In genomic region chr2:93619208-93619849, GRCm38 (mm10) we compare ENCODE assay signal across 11 mouse cellular contexts. TPM values are rescaled to one million over a fixed set of nuclear protein-coding genes. Genes with fewer than 3 reads are reported as not detected.
DNase-seq lines count a peak whose midpoint lies in the region; ATAC-seq and TF ChIP-seq lines count a peak whose summit lies in the region.
"Had no signal": no experiment of that assay in that cellular context is flagged by ENCODE, and none has a peak within 500 bp of the region (broad histone marks: within the 10 kb centered on the region; RNA-seq: fewer than 3 reads in every experiment).

No protein-coding gene starts in this region.

- 0 out of 2 replicates have a peak, but pooled peaks have one; percentile 33 for ATAC-seq in forebrain, embryonic 11.5 days (replicated peaks; ENCODE audit: low FRiP score)
- ATAC-seq in forebrain, embryonic 14.5 days: no peak
- peak; percentile 49; the same call in 1 of the 2 replicates for ATAC-seq in hindbrain, postnatal 0 days
- no peak; the same call in 1 of the 2 replicates for ATAC-seq in liver, embryonic 12.5 days
- ATAC-seq in frontal cortex, adult (ENCODE audit: low TSS enrichment): no peak

- no peak for DNase-seq in forebrain, embryonic 11.5 days (ENCODE audit: low spot score)
- DNase-seq in forebrain, embryonic 14.5 days (ENCODE audit: low spot score): no peak
- peak; percentile 57 for DNase-seq in cerebellum, postnatal 14 days
- DNase-seq in gastrocnemius, postnatal 36 days: peak; percentile 38 to 51
- DNase-seq in hindbrain, postnatal 0 days (ENCODE audit: low spot score): peak; percentile 31
- DNase-seq in thymus, postnatal 0 days (ENCODE audit: low spot score): no peak
- DNase-seq: kidney, postnatal 10 days; thymus, postnatal 25 days had no signal

- no peaks in the 10 kb centered on the region for H3K36me3 ChIP-seq in forebrain, embryonic 11.5 days (ENCODE audit: control insufficient read depth, insufficient read depth, low read length)
- no peaks in the 10 kb centered on the region for H3K36me3 ChIP-seq in forebrain, embryonic 14.5 days (ENCODE audit: control insufficient read depth, insufficient read depth, low read length)
- no peaks in the 10 kb centered on the region for H3K36me3 ChIP-seq in hindbrain, postnatal 0 days (ENCODE audit: insufficient read depth, low read length)
- H3K36me3 ChIP-seq in liver, embryonic 12.5 days: no peaks in the 10 kb centered on the region

- no peaks in the 10 kb centered on the region for H3K9me3 ChIP-seq in forebrain, embryonic 11.5 days (ENCODE audit: control insufficient read depth, low read length)
- no peaks in the 10 kb centered on the region for H3K9me3 ChIP-seq in forebrain, embryonic 14.5 days (replicated peaks; ENCODE audit: control insufficient read depth, low read length)
- H3K9me3 ChIP-seq in hindbrain, postnatal 0 days (ENCODE audit: low read length): no peaks in the 10 kb centered on the region
- no peaks in the 10 kb centered on the region for H3K9me3 ChIP-seq in liver, embryonic 12.5 days (replicated peaks)

- no peak overlapping the region for H3K4me2 ChIP-seq in forebrain, embryonic 11.5 days (ENCODE audit: low read depth, low read length, severe bottlenecking)
- no peak overlapping the region for H3K4me2 ChIP-seq in forebrain, embryonic 14.5 days (ENCODE audit: low read length)
- H3K4me2 ChIP-seq in hindbrain, postnatal 0 days (ENCODE audit: low read depth, low read length): no peak overlapping the region
- H3K4me2 ChIP-seq in liver, embryonic 12.5 days: no peak overlapping the region

- TF ChIP-seq CTCF in hindbrain, postnatal 0 days (IDR thresholded peaks at IDR 0.05; ENCODE audit: low read depth): peak; percentile 25; the same call in 1 of the 2 replicates

- intact Hi-C loops in gastrocnemius, postnatal 36 days (cut with DNase I): no loop called here

- no peaks in the 10 kb centered on the region for H3K27me3 ChIP-seq in forebrain, embryonic 11.5 days (ENCODE audit: control insufficient read depth, insufficient read depth, low read length)
- no peaks in the 10 kb centered on the region for H3K27me3 ChIP-seq in forebrain, embryonic 14.5 days (replicated peaks; ENCODE audit: control insufficient read depth, insufficient read depth, low read length)
- no peaks in the 10 kb centered on the region for H3K27me3 ChIP-seq in hindbrain, postnatal 0 days (ENCODE audit: insufficient read depth, low read length)
- H3K27me3 ChIP-seq in liver, embryonic 12.5 days (replicated peaks): peaks cover 7% of the 10 kb centered on the region

- H3K4me3 ChIP-seq in forebrain, embryonic 11.5 days (ENCODE audit: low read depth, low read length): no peak overlapping the region
- no peak overlapping the region for H3K4me3 ChIP-seq in forebrain, embryonic 14.5 days (ENCODE audit: low read depth, low read length)
- no peak overlapping the region for H3K4me3 ChIP-seq in hindbrain, postnatal 0 days (ENCODE audit: low read length)
- no peak overlapping the region for H3K4me3 ChIP-seq in liver, embryonic 12.5 days

- H3K4me1 ChIP-seq in forebrain, embryonic 11.5 days (replicated peaks; ENCODE audit: control insufficient read depth, insufficient read depth, low read length): peaks cover 14% of the 10 kb centered on the region; the same call in 1 of the 2 replicates
- no peaks in the 10 kb centered on the region; the same call in 1 of the 2 replicates for H3K4me1 ChIP-seq in forebrain, embryonic 14.5 days (ENCODE audit: control insufficient read depth, insufficient read depth, low read length)
- H3K4me1 ChIP-seq in hindbrain, postnatal 0 days (ENCODE audit: insufficient read depth, low read length): no peaks in the 10 kb centered on the region
- no peaks in the 10 kb centered on the region for H3K4me1 ChIP-seq in liver, embryonic 12.5 days

- WGBS in forebrain, embryonic 11.5 days: 56% methylated on average over 5 of the region's 5 CpGs
- WGBS in forebrain, embryonic 14.5 days: 50% methylated on average over 5 of the region's 5 CpGs
- WGBS in hindbrain, postnatal 0 days: 27% methylated on average over 5 of the region's 5 CpGs
- WGBS in liver, embryonic 12.5 days (ENCODE audit: insufficient replicate concordance): 51% methylated on average over 5 of the region's 5 CpGs

- no peak overlapping the region for H3K27ac ChIP-seq in forebrain, embryonic 11.5 days (ENCODE audit: low read depth, low read length)
- H3K27ac ChIP-seq in forebrain, embryonic 14.5 days (ENCODE audit: low read depth, low read length): no peak overlapping the region
- H3K27ac ChIP-seq in hindbrain, postnatal 0 days: no peak overlapping the region
- H3K27ac ChIP-seq in liver, embryonic 12.5 days: no peak overlapping the region

- no peak overlapping the region; the same call in 1 of the 2 replicates for H3K9ac ChIP-seq in forebrain, embryonic 11.5 days (ENCODE audit: low read length)
- no peak overlapping the region for H3K9ac ChIP-seq in forebrain, embryonic 14.5 days (ENCODE audit: low read length)
- H3K9ac ChIP-seq in hindbrain, postnatal 0 days (replicated peaks; ENCODE audit: low read length): no peak overlapping the region
- H3K9ac ChIP-seq in liver, embryonic 12.5 days: no peak overlapping the region

RNA-seq across cellular contexts. Expression of gene Alx4, which starts 22.9 kb away (rescaled TPM):
- 10.0 and 11.2 TPM in 2 replicates for polyA plus RNA-seq in forebrain, embryonic 11.5 days (2014; fragmentation: Nextera tagmentation; extraction: Ambion mirVana)
- 0.50 and 0.78 TPM in 2 replicates for polyA plus RNA-seq in forebrain, embryonic 14.5 days (2014; fragmentation: Nextera tagmentation; extraction: Ambion mirVana)
- total RNA-seq in gastrocnemius, postnatal 36 days (2021): under 1 TPM; 0.15 to 0.23 TPM
- total RNA-seq in hindbrain, postnatal 0 days (2014; rRNA removed): 3.1 and 3.3 TPM in 2 replicates
- polyA plus RNA-seq in hindbrain, postnatal 0 days (2015; fragmentation: Nextera tagmentation; extraction: Ambion mirVana): 0.54 and 0.61 TPM in 2 replicates
- 0.06 and 0.07 TPM in 2 replicates for polyA plus RNA-seq in thymus, postnatal 0 days (2015; fragmentation: Nextera tagmentation; extraction: Ambion mirVana)
- polyA plus RNA-seq in liver, embryonic 12.5 days (2016; fragmentation: Nextera tagmentation; extraction: Ambion mirVana): 0.08 TPM in 2 replicates
- total RNA-seq: CH12.LX had no signal

RNA-seq across cellular contexts. Expression of gene Gm10803, which starts 59.0 kb away (rescaled TPM):
- polyA plus RNA-seq in forebrain, embryonic 11.5 days (2014; fragmentation: Nextera tagmentation; extraction: Ambion mirVana): not detected in 2 replicates
- not detected in 2 replicates for polyA plus RNA-seq in forebrain, embryonic 14.5 days (2014; fragmentation: Nextera tagmentation; extraction: Ambion mirVana)
- total RNA-seq in gastrocnemius, postnatal 36 days (2021): not detected
- total RNA-seq in hindbrain, postnatal 0 days (2014; rRNA removed): not detected in 2 replicates
- not detected in 2 replicates for polyA plus RNA-seq in hindbrain, postnatal 0 days (2015; fragmentation: Nextera tagmentation; extraction: Ambion mirVana)
- polyA plus RNA-seq in thymus, postnatal 0 days (2015; fragmentation: Nextera tagmentation; extraction: Ambion mirVana): not detected in 2 replicates
- not detected in 2 replicates for polyA plus RNA-seq in liver, embryonic 12.5 days (2016; fragmentation: Nextera tagmentation; extraction: Ambion mirVana)
- total RNA-seq: CH12.LX had no signal

Comparison
In these comparisons a context has a peak if more than half of its experiments do, and no peak if none do; other contexts are left out.
1. ATAC-seq: peak in forebrain, embryonic 11.5 days (single experiment) and hindbrain, postnatal 0 days (single experiment); none in forebrain, embryonic 14.5 days (single experiment), liver, embryonic 12.5 days (single experiment) and frontal cortex, adult (single experiment).
2. DNase-seq: peak in cerebellum, postnatal 14 days (2 of 2), gastrocnemius, postnatal 36 days (2 of 2) and hindbrain, postnatal 0 days (single experiment); none in forebrain, embryonic 11.5 days (single experiment), forebrain, embryonic 14.5 days (single experiment) and thymus, postnatal 0 days (single experiment).